Mouse (Mus musculus): Measurements from ENCODE around the gene Espn. TPM values are rescaled to one million over a fixed set of nuclear protein-coding genes. Genes with fewer than 3 reads are reported as not detected.

The Espn gene
- polyA plus RNA-seq, 1 experiment, result 19.3 TPM

DNA sequence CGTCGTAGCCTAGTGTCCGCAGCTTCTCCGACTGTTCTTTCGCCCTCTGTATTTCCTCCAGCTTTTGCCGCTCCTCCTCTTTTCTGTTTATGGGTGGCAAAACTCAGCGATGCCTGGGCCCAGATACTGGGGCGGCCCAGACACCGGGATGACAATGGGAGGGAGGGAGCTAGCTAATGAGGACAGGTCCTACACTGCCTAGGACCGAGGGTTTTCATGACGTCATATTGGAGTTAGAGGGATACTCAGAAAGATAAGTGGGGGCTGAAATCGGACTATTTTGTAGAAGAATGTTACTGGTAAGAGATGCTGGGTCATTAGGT lies 31.0 kb downstream of the Espn start:
- Histone ChIP-seq H3K9ac (ENCODE audit: low read depth, poor library complexity, severe bottlenecking) (no peak overlapping the region), H3K9me3 (replicated peaks; ENCODE audit: control insufficient read depth, insufficient read depth, low read length, poor library complexity, severe bottlenecking) (no peaks in the 10 kb centered on the region), H3K4me3 (ENCODE audit: low read depth, low read length) (peak overlapping the region; percentile 47), H3K27ac (ENCODE audit: insufficient read depth, low read length) (no peak overlapping the region), H3K36me3 (ENCODE audit: control insufficient read depth, insufficient read depth, low read length, poor library complexity, severe bottlenecking) (no peaks in the 10 kb centered on the region), H3K27me3 (ENCODE audit: control insufficient read depth, insufficient read depth, low read length, poor library complexity, severe bottlenecking) (no peaks in the 10 kb centered on the region), H3K4me1 (ENCODE audit: control insufficient read depth, insufficient read depth, low read length) (no peaks in the 10 kb centered on the region)
- TF ChIP-seq EP300 (IDR thresholded peaks at IDR 0.05; ENCODE audit: insufficient read depth, low read depth, low read length) (no peak), CTCF (IDR thresholded peaks at IDR 0.05; ENCODE audit: low read depth, low read length) (no peak), POLR2A (IDR thresholded peaks at IDR 0.05; ENCODE audit: insufficient read depth, low read length) (no peak)

DNA sequence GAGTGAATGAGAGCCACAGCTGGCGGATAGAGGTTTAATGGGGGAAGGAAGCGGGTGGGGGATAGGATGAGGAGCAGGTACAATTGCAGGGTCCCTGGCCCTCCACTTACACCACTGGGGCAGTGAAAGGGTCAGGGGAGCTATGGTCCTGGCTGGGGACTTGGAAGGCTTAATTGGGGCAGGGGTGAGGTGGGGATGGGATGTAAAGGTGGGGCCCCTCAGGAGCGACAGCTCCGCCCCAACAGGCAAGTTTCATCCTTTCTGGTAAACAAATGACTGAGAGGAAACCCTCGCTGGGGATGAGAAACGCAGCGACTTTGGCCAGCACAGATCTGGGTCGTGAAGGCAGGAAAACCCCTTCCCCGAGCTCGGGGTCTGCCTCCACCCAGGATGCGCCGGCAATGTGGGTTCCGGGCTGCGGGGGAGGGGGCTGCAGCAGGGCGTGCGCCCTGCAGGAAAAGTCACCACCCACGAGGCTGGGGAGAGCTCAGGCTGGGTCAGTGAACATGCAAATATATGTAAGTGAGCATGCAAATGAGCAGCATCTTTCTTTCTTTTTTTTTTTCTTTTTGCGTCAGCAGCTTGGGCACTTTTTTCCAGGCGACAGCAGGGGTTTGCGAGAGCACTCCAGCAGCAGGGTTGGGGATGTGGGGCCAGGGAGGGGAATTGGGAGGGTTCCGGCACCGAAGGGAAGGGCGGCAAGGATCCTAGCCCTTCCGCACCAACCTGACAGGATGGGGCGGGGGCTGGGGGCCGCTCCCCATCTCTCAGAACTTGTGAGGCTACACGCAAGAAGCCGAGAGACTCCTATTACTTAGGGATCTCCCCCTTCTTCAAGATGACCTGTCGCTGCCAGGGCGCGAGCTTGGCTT lies 31.6 kb downstream of the Espn start:
- H3K9me3 ChIP-seq (replicated peaks; ENCODE audit: control insufficient read depth, insufficient read depth, low read length, poor library complexity, severe bottlenecking), result no peaks in the 10 kb centered on the region
- H3K27me3 ChIP-seq (ENCODE audit: control insufficient read depth, insufficient read depth, low read length, poor library complexity, severe bottlenecking), result no peaks in the 10 kb centered on the region
- H3K27ac ChIP-seq (ENCODE audit: insufficient read depth, low read length), result no peak overlapping the region
- no peak overlapping the region for H3K9ac ChIP-seq (ENCODE audit: low read depth, poor library complexity, severe bottlenecking)
- no peaks in the 10 kb centered on the region for H3K36me3 ChIP-seq (ENCODE audit: control insufficient read depth, insufficient read depth, low read length, poor library complexity, severe bottlenecking)
- H3K4me3 ChIP-seq (ENCODE audit: low read depth, low read length), result peak overlapping the region; percentile 47
- no peaks in the 10 kb centered on the region for H3K4me1 ChIP-seq (ENCODE audit: control insufficient read depth, insufficient read depth, low read length)
- TF ChIP-seq CTCF (IDR thresholded peaks at IDR 0.05; ENCODE audit: low read depth, low read length), result no peak
- TF ChIP-seq POLR2A (IDR thresholded peaks at IDR 0.05; ENCODE audit: insufficient read depth, low read length), result no peak
- no peak for TF ChIP-seq EP300 (IDR thresholded peaks at IDR 0.05; ENCODE audit: insufficient read depth, low read depth, low read length)

DNA sequence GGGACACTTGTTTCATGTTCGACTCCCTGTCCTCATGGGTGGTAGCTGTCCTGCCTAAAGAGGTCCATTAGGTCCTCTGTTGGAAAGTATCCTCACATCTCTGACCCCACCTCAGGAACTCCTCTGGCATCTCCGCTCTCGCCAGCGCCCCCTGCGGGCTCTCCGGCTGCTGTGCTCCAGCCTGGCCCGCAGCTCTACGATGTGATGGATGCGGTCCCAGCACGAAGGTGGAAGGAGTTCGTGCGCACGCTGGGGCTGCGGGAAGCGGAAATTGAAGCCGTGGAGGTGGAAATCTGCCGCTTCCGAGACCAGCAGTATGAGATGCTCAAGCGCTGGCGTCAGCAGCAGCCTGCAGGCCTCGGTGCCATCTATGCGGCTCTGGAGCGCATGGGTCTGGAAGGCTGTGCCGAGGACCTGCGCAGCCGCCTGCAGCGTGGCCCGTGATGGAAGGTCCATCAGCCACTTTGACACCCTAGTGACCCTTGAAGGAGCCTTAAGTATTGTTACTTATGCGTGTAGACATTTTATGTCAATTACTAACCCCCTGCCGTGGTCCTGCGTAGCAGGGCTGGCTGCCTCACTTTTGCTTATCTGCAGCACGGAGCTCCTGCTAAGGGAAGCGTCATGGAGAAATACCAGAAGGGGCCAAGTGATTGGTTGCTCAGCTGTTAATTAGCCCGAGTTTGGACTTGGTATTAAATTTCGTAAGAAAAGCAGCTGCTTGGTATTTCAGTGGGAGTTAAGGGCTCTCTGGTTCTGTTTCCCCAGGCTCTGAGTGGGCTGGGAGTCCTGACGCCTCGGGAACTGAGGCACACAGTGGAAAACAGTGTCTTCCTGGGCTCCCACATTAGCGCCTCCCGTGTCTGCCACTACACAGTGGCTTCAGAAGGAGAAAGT lies 32.5 kb downstream of the Espn start:
- Histone ChIP-seq H3K36me3 (ENCODE audit: control insufficient read depth, insufficient read depth, low read length, poor library complexity, severe bottlenecking) (no peaks in the 10 kb centered on the region), H3K4me1 (ENCODE audit: control insufficient read depth, insufficient read depth, low read length) (no peaks in the 10 kb centered on the region), H3K9me3 (replicated peaks; ENCODE audit: control insufficient read depth, insufficient read depth, low read length, poor library complexity, severe bottlenecking) (no peaks in the 10 kb centered on the region), H3K27ac (ENCODE audit: insufficient read depth, low read length) (no peak overlapping the region), H3K4me3 (ENCODE audit: low read depth, low read length) (peak overlapping the region; percentile 47), H3K27me3 (ENCODE audit: control insufficient read depth, insufficient read depth, low read length, poor library complexity, severe bottlenecking) (no peaks in the 10 kb centered on the region), H3K9ac (ENCODE audit: low read depth, poor library complexity, severe bottlenecking) (no peak overlapping the region)
- TF ChIP-seq CTCF (IDR thresholded peaks at IDR 0.05; ENCODE audit: low read depth, low read length) (peak; percentile 77), EP300 (IDR thresholded peaks at IDR 0.05; ENCODE audit: insufficient read depth, low read depth, low read length) (no peak)

DNA sequence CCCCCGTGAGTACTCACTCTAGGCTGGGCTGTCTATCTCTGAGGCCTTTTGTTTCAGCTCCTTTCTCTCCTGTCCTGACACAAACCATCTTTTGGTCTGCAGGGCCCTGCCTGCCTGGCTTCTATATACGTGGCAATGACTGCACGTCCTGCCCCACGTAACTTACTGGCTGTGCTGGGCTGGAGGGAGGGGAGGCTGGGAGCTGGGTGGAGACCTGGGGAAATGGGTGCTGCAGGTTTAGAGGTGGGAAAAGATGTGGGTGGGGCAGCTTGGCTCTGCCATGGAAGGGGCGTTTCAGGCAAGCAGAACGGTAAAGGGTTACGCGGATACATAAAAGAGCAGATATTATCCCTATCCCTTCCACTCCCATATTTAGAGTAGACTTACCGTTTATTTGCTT lies 34.6 kb downstream of the Espn start:
- TF ChIP-seq POLR2A (IDR thresholded peaks at IDR 0.05; ENCODE audit: insufficient read depth, low read length) (no peak), CTCF (IDR thresholded peaks at IDR 0.05; ENCODE audit: low read depth, low read length) (no peak), EP300 (IDR thresholded peaks at IDR 0.05; ENCODE audit: insufficient read depth, low read depth, low read length) (no peak)
- no peaks in the 10 kb centered on the region for H3K4me1 ChIP-seq (ENCODE audit: control insufficient read depth, insufficient read depth, low read length)

DNA sequence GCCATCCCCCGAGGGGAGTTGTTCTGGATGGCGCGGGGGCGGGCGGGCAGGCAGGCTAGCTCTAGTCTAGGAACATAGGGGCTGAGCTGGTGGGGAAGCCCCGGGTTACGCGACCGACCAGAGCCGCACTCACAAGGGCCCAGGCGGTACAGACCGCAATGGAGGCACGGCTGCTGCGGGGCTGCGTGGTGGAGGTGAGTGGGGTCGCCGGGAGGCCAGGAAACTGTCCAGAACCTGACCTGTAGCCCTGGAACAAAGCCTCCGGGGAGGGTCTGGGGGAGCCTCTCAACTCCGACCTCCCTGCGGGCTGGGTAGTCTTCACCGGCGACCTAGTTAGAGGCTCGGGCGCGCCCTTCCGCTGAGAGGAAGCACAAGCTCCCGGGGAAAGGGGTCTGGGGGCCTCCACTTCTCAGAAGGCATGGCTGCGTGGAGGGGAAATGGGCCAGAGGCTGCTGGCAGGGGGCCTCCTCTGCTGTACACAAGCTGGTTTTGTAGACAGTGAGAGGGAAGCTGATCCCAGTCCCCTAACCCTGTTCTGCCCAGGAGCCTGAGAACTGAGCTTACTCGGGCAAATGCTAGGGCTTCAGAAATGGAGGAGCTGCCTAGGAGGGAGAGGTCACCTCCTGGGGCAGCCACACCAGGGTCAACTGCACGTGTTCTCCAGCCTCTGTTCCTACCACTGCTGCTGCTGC lies 36.1 kb downstream of the Espn start, which contains the start of gene Tnfrsf25:
Tnfrsf25 (plus strand) TSS at position 14 of the 692 bp plus-strand sequence.
- H3K27me3 ChIP-seq (ENCODE audit: control insufficient read depth, insufficient read depth, low read length, poor library complexity, severe bottlenecking), result no peaks in the 10 kb centered on the region

More for the DNA sequence above, 34.6 kb downstream of the Espn start:
- H3K27ac ChIP-seq (ENCODE audit: insufficient read depth, low read length), result no peak overlapping the region
- no peak overlapping the region for H3K4me3 ChIP-seq (ENCODE audit: low read depth, low read length)
- H3K27me3 ChIP-seq (ENCODE audit: control insufficient read depth, insufficient read depth, low read length, poor library complexity, severe bottlenecking), result no peaks in the 10 kb centered on the region
- no peaks in the 10 kb centered on the region for H3K36me3 ChIP-seq (ENCODE audit: control insufficient read depth, insufficient read depth, low read length, poor library complexity, severe bottlenecking)
- no peak overlapping the region for H3K9ac ChIP-seq (ENCODE audit: low read depth, poor library complexity, severe bottlenecking)
- H3K9me3 ChIP-seq (replicated peaks; ENCODE audit: control insufficient read depth, insufficient read depth, low read length, poor library complexity, severe bottlenecking), result no peaks in the 10 kb centered on the region

More for the DNA sequence above, 36.1 kb downstream of the Espn start, which contains the start of gene Tnfrsf25:
- TF ChIP-seq EP300 (IDR thresholded peaks at IDR 0.05; ENCODE audit: insufficient read depth, low read depth, low read length), result no peak
- no peak for TF ChIP-seq POLR2A (IDR thresholded peaks at IDR 0.05; ENCODE audit: insufficient read depth, low read length)
- TF ChIP-seq CTCF (IDR thresholded peaks at IDR 0.05; ENCODE audit: low read depth, low read length), result no peak
- H3K4me3 ChIP-seq (ENCODE audit: low read depth, low read length), result peak within 1 kb of the TSS; percentile 36
- no peak within 1 kb of the TSS for H3K27ac ChIP-seq (ENCODE audit: insufficient read depth, low read length)
- H3K36me3 ChIP-seq (ENCODE audit: control insufficient read depth, insufficient read depth, low read length, poor library complexity, severe bottlenecking), result no peaks in the 10 kb centered on the region
- peak within 1 kb of the TSS; percentile 56 for H3K9ac ChIP-seq (ENCODE audit: low read depth, poor library complexity, severe bottlenecking)
- H3K4me1 ChIP-seq (ENCODE audit: control insufficient read depth, insufficient read depth, low read length), result no peaks in the 10 kb centered on the region
- no peaks in the 10 kb centered on the region for H3K9me3 ChIP-seq (replicated peaks; ENCODE audit: control insufficient read depth, insufficient read depth, low read length, poor library complexity, severe bottlenecking)
